Mouse (Mus musculus) layer of hippocampus, adult 9-10 months (tissue): ENCODE results near the gene Vash1.

Experiments
- DNase-seq: peaks from one replicate; pipeline ENCODE4 v3.0.0; 2022; ENCODE audit warnings: low spot score

The Vash1 gene

DNA sequence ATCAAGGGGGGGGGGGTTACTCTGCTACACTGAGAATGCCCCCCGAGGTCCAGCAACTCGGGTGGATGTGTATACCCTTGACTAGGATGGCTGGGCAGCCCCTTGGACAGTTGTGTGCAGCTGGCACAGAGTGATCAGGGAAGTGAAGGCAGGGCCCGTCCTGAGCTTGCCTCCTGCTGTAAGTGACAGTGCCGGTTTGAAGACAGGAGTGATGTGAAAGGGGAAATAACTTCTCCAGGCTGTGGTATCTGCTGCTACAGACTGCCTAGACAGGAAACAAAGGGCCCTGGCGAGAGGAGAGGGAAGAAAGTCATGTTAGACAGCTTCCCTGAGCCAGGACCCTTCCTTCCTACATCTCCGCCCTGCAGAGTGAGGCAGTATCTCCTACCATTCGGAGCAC is 5.2 kb downstream of the Vash1 start:
- no peak for DNase-seq

DNA sequence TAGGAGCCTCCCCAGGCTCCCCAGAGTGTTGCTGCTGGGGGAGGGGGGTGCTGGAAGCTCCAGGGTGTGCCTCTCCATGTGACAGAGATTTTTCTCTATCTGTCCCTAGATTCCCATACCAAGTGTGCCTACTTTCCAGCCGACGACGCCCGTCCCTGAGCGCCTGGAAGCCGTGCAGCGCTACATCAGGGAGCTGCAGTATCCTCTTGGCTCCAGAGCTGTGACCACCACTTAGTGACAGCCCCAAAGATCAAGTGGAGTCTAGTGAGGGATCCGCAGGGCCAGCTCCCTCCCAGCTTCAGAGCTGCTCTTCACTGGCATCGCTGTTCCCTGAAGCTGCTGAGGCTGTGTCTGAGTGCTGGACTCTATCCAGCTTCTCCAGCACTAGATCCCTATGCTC is 6.8 kb downstream of the Vash1 start:
- no peak for DNase-seq

DNA sequence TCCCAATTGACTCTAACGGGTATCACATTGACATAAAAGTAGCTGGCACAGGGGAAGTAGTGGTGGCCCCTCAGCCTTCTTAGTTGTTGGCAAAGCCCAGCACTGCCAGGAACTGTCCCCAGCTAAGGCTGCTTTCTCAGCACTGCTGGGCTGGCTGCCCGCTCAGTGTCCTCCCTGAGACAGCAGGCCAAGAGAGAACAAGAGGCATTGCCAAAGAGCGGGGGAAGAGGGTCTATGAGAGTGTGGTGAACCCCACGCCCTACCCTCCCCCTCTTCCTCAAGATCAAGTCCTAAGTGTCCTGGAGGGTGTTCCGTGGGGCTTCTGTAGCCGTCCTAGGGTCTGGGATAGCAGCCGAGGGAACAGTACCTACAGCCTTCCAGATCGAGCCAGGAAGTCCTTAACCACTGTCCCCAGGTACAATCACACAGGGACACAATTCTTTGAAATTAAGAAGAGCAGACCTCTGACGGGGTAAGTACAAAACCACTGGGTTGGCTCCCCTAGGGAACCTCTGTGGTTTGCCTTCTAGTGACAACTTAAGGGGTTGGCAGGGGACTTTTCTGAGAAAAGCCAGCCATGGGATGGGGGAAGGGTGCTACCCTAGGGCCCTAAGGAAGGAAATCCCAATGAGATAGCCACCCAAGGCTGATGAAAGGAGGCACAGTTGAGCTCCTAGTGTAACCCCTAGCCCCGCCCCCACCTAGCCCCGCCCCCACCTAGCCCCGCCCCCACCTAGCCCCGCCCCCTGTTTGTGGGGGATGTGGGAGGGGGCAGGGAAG is 8.2 kb downstream of the Vash1 start:
- DNase-seq, result no peak

DNA sequence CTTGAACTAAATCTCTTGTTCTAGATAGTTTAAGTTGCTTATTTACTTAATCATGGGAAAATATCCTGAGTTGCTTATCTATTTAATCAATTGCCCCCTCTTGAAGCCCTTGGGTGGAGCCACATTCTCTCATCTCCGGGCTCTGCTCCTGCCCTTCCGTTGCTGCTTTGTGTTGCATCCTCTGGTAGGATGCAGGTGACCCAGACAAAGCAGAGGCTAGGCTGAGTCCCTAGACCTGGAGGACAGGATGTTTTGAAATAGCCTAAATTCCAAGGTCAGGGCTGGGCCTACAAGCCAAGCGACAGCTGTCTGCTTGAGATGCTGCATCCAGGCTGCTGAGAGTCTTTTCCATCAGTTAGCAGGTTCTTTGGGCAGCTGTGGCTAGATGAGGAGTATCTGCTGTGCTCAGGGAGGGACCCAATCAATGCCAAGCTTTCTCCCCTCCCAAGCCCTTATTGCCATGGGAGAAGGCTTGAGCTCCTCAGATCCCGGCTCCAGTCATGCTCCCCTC is 9.0 kb downstream of the Vash1 start:
- no peak for DNase-seq

DNA sequence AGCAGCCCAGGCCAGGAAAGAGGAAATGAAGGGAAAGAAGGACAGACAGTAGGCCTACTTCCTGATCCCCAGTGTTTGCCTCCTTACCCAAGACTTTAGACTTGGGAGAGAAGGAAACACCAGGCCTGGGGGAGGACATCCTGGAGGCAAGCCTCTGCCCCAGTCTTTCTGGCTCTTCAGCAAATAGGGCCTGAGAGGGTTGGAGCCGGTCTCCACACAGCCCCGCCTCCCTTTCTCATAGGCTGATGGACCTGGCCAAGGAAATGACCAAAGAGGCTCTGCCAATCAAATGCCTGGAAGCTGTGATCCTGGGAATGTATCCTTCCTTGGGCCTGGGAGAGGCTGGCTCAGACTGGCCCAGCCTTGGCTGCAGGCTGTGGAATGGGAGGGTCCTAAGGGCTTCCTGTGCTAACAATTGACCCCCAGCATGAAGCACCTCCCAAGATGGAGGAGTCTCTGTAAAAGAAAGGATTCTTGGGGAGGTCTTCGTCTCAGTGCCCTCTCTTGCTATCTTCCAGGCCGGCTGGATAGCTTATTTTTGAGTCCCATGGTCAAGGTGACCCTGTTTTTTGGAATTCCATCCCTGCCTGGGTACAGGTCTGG is 9.6 kb downstream of the Vash1 start:
- no peak for DNase-seq

DNA sequence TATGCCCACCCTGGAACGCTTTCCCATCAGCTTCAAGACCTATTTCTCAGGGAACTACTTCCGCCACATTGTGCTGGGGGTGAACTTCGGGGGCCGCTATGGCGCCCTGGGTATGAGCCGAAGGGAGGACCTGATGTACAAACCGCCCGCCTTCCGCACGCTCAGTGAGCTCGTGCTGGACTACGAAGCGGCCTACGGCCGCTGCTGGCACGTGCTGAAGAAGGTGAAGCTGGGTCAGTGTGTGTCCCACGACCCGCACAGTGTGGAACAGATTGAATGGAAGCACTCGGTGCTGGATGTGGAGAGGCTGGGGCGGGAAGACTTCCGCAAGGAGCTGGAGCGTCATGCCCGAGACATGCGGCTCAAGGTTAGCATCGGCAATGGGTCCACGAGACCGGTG is 10.4 kb downstream of the Vash1 start:
- no peak for DNase-seq

DNA sequence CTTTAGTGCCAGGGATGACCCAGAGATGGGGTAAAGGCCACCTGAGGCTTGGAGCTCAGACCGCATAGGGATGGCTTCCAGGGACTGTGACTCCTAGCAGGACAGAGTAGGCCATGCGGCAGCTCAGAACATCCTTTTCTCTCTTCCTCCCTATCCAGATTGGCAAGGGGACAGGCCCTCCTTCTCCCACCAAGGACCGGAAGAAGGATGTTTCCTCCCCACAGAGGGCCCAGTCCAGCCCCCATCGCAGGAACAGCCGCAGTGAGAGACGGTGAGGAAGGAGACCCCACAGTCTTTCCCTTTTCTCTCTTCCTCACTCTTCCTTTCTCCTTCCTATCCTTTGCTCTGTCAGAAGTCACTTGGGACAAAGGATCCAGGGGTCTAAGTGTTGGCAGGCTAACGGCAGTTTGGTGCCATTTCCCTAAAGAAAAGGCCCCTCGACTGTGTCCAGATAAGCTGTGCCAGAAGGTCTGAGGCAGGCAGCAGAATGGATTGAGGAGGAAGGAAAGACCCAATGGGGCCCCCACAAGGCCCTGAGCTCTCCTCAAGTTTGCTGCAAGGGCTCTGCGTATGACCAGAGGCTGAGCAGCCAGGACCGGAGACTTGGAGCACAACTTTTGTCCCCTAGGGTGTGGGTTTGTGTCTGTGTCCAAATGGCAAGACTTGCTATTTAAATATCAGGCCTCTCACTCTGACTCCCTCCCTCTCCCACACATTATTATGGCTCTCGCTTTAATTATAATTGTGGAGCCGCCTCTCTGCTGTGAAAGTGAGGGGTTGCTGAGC is 12.4 kb downstream of the Vash1 start:
- no peak for DNase-seq

DNA sequence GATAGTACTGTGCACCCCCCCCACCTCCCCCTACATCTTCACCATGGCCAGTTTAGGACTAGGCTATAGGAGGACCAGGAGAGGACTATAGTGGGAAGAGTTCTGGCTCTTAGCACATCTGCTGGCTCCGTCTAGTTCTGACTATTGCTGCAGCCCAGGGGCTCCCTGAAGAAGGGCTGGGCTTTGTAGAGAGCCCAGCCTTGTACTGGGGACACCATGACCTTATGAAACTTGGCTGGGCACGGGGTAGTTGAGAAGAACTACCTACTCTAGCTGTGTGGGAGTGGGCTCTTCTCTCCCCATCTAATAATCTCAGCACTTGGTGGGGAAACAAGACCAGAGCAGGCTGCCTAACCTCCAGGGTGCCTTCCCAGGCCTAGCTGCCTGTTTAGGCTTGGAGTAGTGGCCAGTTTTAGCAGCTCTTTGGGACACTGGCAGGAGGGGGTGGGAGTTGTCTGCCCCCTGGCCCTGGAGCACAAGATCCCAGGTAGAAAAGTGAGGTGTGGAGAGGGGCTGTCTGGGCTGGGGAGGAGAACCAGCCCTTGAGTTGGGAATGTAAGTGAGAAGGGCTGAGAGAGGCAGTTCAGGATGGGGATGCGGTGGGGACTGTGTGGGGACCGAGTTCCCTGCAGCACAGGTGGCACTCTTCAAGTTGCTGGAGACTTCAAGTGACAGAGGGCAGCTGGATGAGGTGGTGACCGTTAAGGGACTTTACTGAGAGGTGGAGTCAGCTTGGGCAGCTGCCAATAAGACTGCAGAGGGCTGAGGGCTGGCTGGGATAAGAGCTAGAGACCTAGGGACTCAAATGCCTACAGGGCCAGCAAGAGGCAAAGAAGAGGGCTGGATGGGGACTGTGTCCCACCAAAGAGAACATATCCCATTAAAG is 14.2 kb downstream of the Vash1 start:
- no peak for DNase-seq

DNA sequence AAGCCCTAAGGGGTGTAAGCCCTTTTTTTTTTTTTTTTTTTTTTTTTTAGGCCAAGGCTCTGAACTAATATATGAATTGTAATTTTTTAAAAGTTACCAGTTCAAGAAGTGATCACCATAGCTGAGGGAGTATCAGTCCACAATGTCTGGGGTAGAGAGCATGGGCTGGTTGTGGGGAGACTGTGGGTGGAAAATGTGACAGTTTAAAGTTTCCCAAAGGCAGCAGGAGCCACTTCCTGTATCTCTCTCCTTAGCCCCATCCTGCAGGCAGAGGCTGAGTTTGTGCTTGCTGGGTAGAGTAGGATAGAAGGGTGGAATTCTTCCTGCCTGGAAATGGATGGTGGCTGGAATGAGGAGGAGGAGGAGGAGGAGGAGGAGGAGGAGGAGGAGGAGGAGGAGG is 14.9 kb downstream of the Vash1 start:
- DNase-seq, result no peak

DNA sequence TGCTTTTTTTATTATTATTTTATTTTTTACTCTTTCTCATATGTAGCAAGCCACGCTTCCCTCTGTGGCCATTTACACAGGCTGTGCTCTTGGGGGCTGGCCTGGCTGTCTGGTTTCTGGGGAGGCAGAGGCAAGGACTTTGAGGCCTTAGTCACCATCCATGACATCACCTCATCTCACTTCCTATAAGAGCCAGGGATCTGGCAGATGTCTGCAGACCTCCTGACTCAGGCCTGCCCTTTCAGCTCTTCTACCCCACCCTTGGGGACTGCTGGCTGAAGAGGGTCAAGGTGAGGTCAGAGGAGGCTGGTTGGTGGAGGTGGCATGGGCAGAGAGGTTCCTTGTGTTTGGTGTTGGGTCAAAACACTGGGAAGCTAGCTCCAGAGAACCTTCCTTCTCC is 15.9 kb downstream of the Vash1 start:
- DNase-seq, result no peak

DNA sequence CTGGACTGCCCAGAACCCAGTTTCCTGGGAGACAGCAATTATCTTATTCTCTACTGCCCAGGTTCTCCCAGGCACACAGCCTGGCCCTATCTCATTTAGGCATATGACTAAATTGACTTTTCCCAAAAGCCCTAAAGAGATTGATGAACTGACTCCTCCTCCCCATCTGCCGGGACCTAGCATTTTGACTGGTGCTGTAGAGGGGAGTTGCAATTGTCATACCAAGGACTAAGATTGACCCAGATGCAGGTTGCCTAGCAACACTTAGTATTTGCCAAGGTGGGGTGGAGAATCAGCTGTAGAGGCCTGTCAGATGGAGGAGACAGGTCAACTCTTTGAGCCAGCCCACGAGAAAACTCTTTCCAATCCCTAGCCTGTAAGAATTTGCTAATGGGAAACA is 19.5 kb downstream of the Vash1 start:
- DNase-seq, result no peak

DNA sequence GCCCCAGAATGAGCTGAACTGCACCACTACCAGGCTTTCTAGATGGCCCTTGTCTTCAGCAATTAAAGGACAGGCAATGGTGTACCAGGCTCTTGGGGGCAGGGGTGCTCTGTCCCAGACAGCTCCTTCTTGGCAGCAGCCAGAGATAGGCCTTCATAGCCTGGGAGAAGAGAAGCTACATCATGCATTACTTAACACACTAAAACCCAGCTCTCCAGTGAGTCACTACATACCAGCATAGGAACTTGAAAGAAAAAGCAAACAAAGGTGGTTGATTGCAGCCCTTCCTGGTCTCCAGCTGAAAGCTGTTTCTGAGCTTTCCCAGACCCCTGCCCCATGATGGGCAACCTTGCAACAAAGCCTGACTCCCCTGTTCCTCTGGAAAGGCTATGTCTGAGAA is 20.0 kb downstream of the Vash1 start:
- DNase-seq, result no peak

DNA sequence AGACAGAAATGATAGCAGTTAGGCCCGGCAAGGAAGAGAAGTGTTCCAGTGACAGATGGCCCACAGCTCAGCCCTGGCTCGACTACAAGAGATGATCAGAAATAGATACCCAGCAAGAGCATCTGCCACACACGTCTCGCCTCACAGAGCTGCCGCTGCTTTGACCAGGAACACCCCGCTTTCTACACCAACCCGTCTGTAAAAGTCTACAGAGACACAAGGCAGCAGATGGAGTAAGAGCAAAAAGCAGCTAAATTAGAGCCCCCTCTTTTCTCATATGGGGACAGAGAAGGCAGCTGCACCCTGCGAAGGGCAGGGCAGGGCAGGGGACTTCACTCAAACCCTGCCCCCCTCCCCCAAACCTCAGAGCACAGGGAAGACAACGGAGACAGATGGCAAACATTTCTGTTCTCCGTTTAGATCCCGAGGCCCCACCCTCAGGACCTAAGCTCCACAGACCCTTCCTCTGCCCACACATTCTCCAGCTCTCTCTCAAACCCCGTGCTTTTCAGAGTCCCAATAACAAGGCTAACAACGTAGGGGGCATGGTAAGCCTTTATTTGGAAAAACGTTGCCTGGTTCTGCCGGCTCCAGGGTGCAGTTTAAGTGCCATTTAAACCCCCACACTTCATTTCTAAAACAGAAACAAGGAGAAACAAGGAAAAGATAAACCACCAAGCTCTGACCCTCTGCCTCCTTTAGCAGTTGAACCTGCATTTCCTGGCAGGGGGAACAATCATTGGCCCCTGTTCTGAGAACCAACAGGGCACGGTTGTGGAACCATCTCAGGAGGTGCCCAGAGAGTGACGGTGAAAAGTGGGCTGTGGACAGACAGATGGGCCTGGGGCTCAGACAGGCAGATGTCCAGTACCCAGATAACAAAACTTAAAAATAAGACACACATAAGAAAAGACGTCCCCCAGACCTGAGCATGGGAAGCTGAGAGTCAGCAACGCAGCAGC is 21.7 kb downstream of the Vash1 start:
- DNase-seq, result peak; percentile 82

DNA sequence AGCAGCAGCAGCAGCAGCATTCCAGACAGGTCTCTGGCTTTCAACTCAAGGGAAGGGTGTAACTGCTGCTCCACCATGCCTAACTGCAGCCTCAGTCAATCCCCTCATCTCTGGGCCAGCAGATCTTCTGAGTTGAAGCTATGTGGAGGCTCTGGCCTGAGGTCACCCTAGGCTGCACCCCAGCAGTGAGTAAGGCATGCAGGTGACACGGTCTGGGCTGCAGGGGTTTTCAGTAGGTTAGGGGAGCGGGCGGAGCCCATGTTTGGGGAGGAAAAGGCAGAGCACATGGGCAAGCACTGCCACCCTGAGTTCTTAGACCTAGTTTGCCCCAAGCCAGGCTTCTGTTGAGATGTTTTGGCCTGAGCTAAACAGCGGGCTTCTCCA is 22.4 kb downstream of the Vash1 start:
- no peak for DNase-seq

DNA sequence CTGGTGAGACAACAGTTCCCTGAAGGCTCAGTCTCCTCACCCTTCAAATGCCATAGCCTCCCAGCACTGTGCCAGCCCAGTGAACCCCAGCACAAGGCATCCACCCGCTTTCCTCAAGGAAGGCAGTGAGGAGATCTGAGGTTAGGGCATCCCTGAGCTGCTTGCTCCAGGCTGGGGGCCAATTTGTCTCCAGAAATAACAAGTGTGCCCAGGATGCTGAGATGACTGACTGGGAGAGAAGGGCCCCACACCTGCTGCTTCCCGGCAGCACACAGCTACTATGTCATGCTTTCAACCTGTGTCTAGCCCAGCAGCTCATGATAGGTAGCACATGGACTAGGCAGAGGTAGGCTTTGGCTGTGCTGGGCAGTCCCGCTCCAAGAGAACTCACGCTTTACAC is 23.0 kb downstream of the Vash1 start:
- DNase-seq, result no peak

DNA sequence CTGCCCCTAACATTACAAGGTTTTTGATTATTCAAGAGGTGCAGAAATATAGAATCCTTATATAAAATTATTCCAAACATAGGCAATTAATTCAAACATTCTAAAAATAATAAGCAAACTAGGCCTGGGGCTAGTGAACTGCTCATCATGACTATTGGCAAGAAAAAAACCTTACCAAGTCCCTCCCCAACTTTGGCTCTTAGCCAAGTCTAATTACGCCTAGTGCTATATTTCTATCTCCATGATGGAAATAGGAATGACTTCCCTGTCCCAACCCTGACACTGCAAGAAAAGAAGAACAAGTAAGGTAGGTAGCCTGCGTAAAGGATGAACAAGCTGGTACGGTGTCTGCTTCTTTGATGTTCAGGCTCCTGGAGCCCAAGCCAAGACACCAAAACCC is 24.2 kb downstream of the Vash1 start:
- no peak for DNase-seq

DNA sequence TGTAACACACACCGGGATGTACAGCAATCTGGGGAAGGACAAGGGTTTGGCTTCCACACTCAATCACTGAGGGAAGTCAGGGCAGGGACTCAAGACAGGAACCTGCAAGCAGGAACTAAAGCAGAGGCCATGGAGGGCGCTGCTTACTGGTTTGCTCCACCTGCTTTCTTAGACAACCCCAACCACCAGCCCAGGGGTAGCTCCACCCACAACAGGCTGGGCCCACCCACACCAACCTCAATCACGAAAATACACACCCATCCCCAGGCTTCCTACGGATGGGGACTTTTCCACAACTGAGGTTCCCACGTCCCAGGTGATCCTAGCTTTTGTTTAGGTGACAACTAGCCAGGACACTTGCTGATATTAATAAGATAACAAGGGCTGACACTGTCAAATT is 27.3 kb downstream of the Vash1 start:
- DNase-seq, result no peak

DNA sequence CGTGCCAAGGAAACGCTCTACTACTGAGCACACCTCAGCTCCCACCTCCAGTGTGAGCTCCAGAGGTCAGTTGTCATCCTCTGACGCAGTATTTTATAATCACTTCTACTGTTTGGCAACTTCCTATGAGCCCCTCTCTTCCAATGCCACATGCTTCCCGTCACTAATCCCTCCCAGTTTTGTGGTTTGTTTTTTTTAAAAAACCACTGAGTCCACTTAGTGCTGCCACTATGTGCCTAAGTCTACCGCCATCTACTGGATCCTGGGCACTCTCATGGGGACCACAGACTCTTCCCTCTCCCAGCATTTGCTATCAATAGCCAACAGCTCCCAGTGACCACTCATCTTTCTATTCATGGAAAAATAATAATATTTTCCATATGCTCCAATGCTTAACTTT is 35.5 kb downstream of the Vash1 start:
- no peak for DNase-seq

DNA sequence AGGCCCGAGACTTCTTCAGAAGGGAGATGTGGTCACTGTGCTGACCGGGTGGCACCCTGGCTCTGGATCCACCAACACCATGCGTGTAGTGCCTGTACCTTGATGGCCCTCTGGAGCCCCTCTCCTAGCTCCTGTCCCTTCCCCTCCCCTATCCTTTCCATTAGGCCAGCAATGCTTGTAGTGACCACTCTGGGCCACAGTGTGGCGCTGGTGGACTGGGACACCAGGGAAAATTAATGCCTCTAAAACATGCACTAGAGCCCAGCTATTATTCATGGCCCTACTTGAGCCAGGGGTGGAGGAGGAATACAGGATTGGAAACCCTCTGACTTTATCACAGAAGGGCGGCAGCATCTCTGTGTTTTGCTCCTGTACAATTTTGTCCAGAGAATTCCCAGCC is 36.9 kb downstream of the Vash1 start:
- DNase-seq, result peak; percentile 60

DNA sequence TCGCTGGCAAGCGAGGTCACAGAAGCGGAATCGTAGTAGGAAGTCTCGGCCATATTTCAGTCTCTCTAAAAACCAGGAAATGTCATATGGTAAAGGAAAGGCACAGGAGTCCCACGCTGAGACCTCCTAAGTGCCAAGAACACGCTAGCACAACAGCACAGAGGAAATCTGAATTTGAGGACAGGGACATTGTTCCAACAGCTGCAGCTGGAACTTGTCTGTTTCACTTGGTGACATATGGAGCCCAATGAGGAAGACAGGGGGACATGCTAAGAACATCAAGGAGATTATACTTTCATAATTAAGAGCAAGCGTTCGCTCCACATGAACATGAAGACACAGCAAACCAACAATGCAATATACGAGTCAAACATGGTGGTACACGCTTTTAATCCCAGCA is 38.5 kb downstream of the Vash1 start:
- no peak for DNase-seq
